Mouse (Mus musculus) ES-E14 (cell line): Measurements from ENCODE around the gene Lhcgr.

Experiments
- CHD2 ChIP-seq: IDR thresholded peaks from 2 replicates; pipeline ENCODE4 v1.6.1; 2014; ENCODE audit warnings: mild to moderate bottlenecking, low read depth, low read length, inconsistent platforms
- HCFC1 ChIP-seq: IDR thresholded peaks from 2 replicates; pipeline ENCODE4 v1.6.1; 2012; ENCODE audit warnings: low read length, inconsistent platforms, borderline replicate concordance; ENCODE audit not compliant: insufficient read depth
- MAFK ChIP-seq: IDR thresholded peaks from 2 replicates; pipeline ENCODE4 v1.6.1; 2014; ENCODE audit warnings: mild to moderate bottlenecking, low read depth, low read length, inconsistent platforms; ENCODE audit not compliant: insufficient read depth
- ZC3H11A ChIP-seq: IDR thresholded peaks from 2 replicates; pipeline ENCODE4 v1.6.1; 2012; ENCODE audit warnings: low read depth, mild to moderate bottlenecking, inconsistent platforms, low read length, borderline replicate concordance
- ZNF384 ChIP-seq: IDR thresholded peaks from 2 replicates; pipeline ENCODE4 v1.6.1; 2012; ENCODE audit warnings: low read depth, low read length, inconsistent platforms

- TF ChIP-seq ZNF384 (no peak), ZC3H11A (no peak), CHD2 (no peak), MAFK (no peak), HCFC1 (no peak)
These were observed 21.7 kb downstream of the Lhcgr start for GRCm38 (mm10) chr17:88770081-88770480.
